Mouse (Mus musculus): ENCODE data around the gene Usp17ld. TPM values are rescaled to one million over a fixed set of nuclear protein-coding genes. Genes with fewer than 3 reads are reported as not detected.
"Not testable (repeated sequence)": the region's sequence is repeated elsewhere in the genome, so short reads cannot be mapped to it uniquely, and the experiment has no call there.

Gene Usp17ld
- not detected in 2 replicates for total RNA-seq (2021)
- long read RNA-seq, experiment 1 = 0 reads
- long read RNA-seq, experiment 2 = 0 reads

DNA sequence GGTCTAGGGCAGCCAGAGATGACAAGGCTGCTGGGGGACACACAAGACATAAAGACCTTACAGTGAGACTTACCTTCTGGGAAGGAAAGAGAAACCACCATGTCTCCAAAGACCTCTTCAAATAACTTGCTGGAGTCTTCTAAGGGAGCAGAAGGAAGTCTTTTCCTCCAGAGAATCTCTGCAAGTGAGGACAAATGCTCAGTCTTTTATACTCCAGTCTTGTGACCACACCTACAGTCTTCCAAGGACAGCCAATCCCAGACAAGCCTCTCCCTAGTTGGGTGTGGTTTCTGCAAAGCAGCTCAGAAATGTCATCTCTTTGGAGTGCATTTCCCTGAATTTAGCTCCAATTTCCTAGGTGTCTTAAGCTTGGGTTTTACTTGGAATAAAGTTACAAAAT is at the start of gene Usp17ld:
Usp17ld (minus strand) TSS at position 101 of the 400 bp plus-strand sequence.
- DNase-seq = not testable (repeated sequence)

DNA sequence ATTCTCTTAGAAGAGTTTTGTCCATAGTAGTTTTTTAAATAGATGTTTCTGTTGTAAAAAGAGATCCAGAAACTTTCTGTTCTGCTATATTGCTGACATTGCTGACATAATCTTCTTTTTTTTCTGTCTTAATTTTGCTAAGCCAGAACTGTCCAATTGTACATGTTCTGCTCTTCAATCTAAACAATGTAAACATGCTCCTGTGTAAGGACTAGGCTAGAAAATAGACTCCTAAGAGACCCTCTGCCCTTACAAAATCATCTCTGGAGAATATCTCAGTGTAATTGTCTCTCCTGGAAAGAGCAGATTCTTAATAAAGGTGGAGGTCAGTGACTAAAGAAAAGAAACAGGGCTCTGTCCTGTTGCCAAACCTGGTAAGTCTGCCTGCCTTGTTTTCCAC is 35.6 kb downstream of the Usp17ld start, which contains the start of gene Olfr594:
Olfr594 (plus strand) TSS at position 301 of the 400 bp plus-strand sequence.
- no peak for DNase-seq

DNA sequence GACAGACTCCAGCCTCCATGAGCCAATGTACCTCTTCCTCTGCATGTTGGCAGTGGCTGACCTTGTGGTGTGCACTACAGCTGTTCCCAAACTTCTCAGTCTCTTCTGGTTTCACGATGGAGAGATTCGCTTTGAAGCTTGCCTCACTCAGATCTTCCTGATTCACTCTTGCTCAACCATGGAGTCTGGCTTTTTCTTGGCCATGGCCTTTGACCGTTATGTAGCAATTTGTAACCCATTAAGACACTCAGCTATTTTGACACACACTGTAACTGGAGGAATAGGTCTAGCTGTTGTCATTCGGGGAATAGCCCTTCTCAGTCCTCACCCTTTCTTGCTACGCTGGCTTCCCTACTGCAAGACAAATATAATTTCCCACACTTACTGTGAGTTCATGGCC is 40.3 kb downstream of the Usp17ld start:
- not testable (repeated sequence) for DNase-seq

DNA sequence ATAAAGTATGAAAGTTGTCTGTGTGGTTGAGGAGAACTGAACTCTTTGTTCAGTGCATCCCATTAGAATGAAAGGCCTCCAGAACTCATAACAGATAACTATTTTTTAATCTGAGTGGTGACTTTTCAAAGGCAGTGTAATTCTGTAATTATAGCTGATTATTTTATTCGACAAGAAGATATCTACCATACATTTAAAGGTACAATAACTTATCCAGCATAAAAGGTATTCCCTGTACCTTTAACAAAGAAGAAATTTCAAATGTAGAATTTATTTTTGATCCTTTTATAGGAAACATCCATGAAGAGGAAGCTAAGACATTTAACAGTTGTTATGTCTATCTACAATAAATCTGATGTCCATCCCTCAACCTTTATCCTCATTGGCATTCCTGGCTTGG is 40.7 kb downstream of the Usp17ld start, which contains the start of gene Olfr593:
Olfr593 (plus strand) TSS at position 301 of the 400 bp plus-strand sequence.
- DNase-seq = no peak

Small RNAs within 50 kb of the gene (microRNA-seq; reads per million reads assigned to microRNA genes)
- 0 reads per million in 2 experiments for gene Gm23550
- gene Gm25171 = 0 reads per million in 2 experiments

Other genes with a start within 250 kb of the Usp17ld start
- not detected in 2 replicates for gene Olfr582, start 214.5 kb downstream of the Usp17ld start, total RNA-seq (2021)
- not detected in 2 replicates for gene Olfr583, start 201.2 kb downstream of the Usp17ld start, total RNA-seq (2021)
- not detected in 2 replicates for gene Olfr584, start 170.6 kb downstream of the Usp17ld start, total RNA-seq (2021)
- not detected in 2 replicates for gene Olfr585, start 154.8 kb downstream of the Usp17ld start, total RNA-seq (2021)
- gene Olfr586, start 126.9 kb downstream of the Usp17ld start, total RNA-seq (2021) = not detected in 2 replicates
- gene Olfr588-ps1, start 111.6 kb downstream of the Usp17ld start, total RNA-seq (2021) = not detected in 2 replicates
- not detected in 2 replicates for gene Olfr589, start 96.1 kb downstream of the Usp17ld start, total RNA-seq (2021)
- not detected in 2 replicates for gene Olfr591, start 74.2 kb downstream of the Usp17ld start, total RNA-seq (2021)
- not detected in 2 replicates for gene Olfr592, start 67.7 kb downstream of the Usp17ld start, total RNA-seq (2021)
- not detected in 2 replicates for gene Olfr593, start 40.6 kb downstream of the Usp17ld start, total RNA-seq (2021)
- not detected in 2 replicates for gene Olfr594, start 35.5 kb downstream of the Usp17ld start, total RNA-seq (2021)
- not detected in 2 replicates for gene Olfr596, start 53.1 kb upstream of the Usp17ld start, total RNA-seq (2021)
- gene Olfr597, start 63.8 kb upstream of the Usp17ld start, total RNA-seq (2021) = not detected in 2 replicates
- gene Olfr598, start 71.1 kb upstream of the Usp17ld start, total RNA-seq (2021) = not detected in 2 replicates
- not detected in 2 replicates for gene Olfr599, start 83.4 kb upstream of the Usp17ld start, total RNA-seq (2021)
- gene Olfr600, start 97.2 kb upstream of the Usp17ld start, total RNA-seq (2021) = not detected in 2 replicates
- gene Olfr601, start 110.2 kb upstream of the Usp17ld start, total RNA-seq (2021) = not detected in 2 replicates
- not detected in 2 replicates for gene Olfr603, start 133.7 kb upstream of the Usp17ld start, total RNA-seq (2021)
- gene Usp17lc, start 162.6 kb upstream of the Usp17ld start, total RNA-seq (2021) = not detected in 2 replicates
- not detected in 2 replicates for gene Olfr605, start 192.9 kb upstream of the Usp17ld start, total RNA-seq (2021)
- not detected in 2 replicates for gene Olfr606, start 196.5 kb upstream of the Usp17ld start, total RNA-seq (2021)
- not detected in 2 replicates for gene Olfr607, start 211.6 kb upstream of the Usp17ld start, total RNA-seq (2021)
- not detected in 2 replicates for gene Olfr608, start 217.4 kb upstream of the Usp17ld start, total RNA-seq (2021)
- gene Olfr609, start 245.6 kb upstream of the Usp17ld start, total RNA-seq (2021) = not detected in 2 replicates